In genomic region chr9:108489702-108490558, GRCm38 (mm10) we compare ENCODE assay signal across 8 mouse cellular contexts. TPM values are rescaled to one million over a fixed set of nuclear protein-coding genes. Genes with fewer than 3 reads are reported as not detected.
DNase-seq lines count a peak whose midpoint lies in the region; ATAC-seq and TF ChIP-seq lines count a peak whose summit lies in the region.

No protein-coding gene starts in this region.

- DNase-seq in cerebellum, adult 2 months, result peak in 1 of 2 experiments; percentile 37
- DNase-seq in lung, postnatal 36 days, result no peak
- DNase-seq in spleen, postnatal 10 days (ENCODE audit: low spot score in 2 of 2), result no peak
- DNase-seq in lung, postnatal 25 days (ENCODE audit: low spot score), result no peak

- no peak for TF ChIP-seq POLR2A in cerebellum, adult 2 months (IDR thresholded peaks at IDR 0.05; ENCODE audit: borderline replicate concordance, insufficient read depth, low read length)

- peaks cover 16% of the 10 kb centered on the region for H3K4me1 ChIP-seq in cerebellum, adult 2 months (ENCODE audit: control insufficient read depth, insufficient read depth, low read length)
- H3K4me1 ChIP-seq in lung, embryonic 16.5 days (replicated peaks; ENCODE audit: control insufficient read depth, insufficient read depth, low read length), result peaks cover 12% of the 10 kb centered on the region
- peaks cover 21% of the 10 kb centered on the region for H3K4me1 ChIP-seq in intestine, embryonic 16.5 days (ENCODE audit: control insufficient read depth, insufficient read depth, low read length)
- peaks cover 17% of the 10 kb centered on the region for H3K4me1 ChIP-seq in neural tube, embryonic 14.5 days (ENCODE audit: control insufficient read depth, insufficient read depth, low read length)

- no peaks in the 10 kb centered on the region for H3K27me3 ChIP-seq in cerebellum, adult 2 months (ENCODE audit: control insufficient read depth, insufficient read depth, low read length)
- no peaks in the 10 kb centered on the region for H3K27me3 ChIP-seq in lung, embryonic 16.5 days (ENCODE audit: control insufficient read depth, insufficient read depth, low read depth, low read length)
- no peaks in the 10 kb centered on the region for H3K27me3 ChIP-seq in intestine, embryonic 16.5 days (replicated peaks; ENCODE audit: control insufficient read depth, insufficient read depth, low read length)
- H3K27me3 ChIP-seq in neural tube, embryonic 14.5 days (ENCODE audit: control insufficient read depth, insufficient read depth, low read length), result no peaks in the 10 kb centered on the region

- 24% methylated on average over 26 of the region's 26 CpGs for WGBS in cerebellum, adult 2 months
- 58% methylated on average over 26 of the region's 26 CpGs for WGBS in lung, embryonic 16.5 days
- WGBS in intestine, embryonic 16.5 days, result 60% methylated on average over 26 of the region's 26 CpGs
- 63% methylated on average over 26 of the region's 26 CpGs for WGBS in neural tube, embryonic 14.5 days

- H3K36me3 ChIP-seq in lung, embryonic 16.5 days (ENCODE audit: control insufficient read depth, insufficient read depth, low read length), result peaks cover 63% of the 10 kb centered on the region
- peaks cover 39% of the 10 kb centered on the region; the same call in 1 of the 2 replicates for H3K36me3 ChIP-seq in intestine, embryonic 16.5 days (ENCODE audit: control insufficient read depth, insufficient read depth, low read length)
- peaks cover 22% of the 10 kb centered on the region for H3K36me3 ChIP-seq in neural tube, embryonic 14.5 days (ENCODE audit: control insufficient read depth, insufficient read depth, low read length)

- no peak; the same call in 1 of the 2 replicates for ATAC-seq in cerebellum, adult (ENCODE audit: insufficient number of reproducible peaks, low FRiP score, low TSS enrichment)
- ATAC-seq in lung, embryonic 16.5 days (ENCODE audit: low read depth), result peak; percentile 4
- ATAC-seq in intestine, embryonic 16.5 days, result peak; percentile 17
- ATAC-seq in neural tube, embryonic 14.5 days (ENCODE audit: low read depth), result peak; percentile 33

- peak overlapping the region; percentile 93 for H3K9ac ChIP-seq in lung, embryonic 16.5 days (ENCODE audit: low read length)
- H3K9ac ChIP-seq in intestine, embryonic 16.5 days (ENCODE audit: low read depth, low read length), result peak overlapping the region; percentile 96
- H3K9ac ChIP-seq in neural tube, embryonic 14.5 days (replicated peaks; ENCODE audit: low read depth, low read length), result peak overlapping the region; percentile 94

- peak overlapping the region; percentile 88 for H3K27ac ChIP-seq in cerebellum, adult 2 months (ENCODE audit: insufficient read depth, low read length)
- H3K27ac ChIP-seq in lung, embryonic 16.5 days (ENCODE audit: low read length), result peak overlapping the region; percentile 96
- H3K27ac ChIP-seq in intestine, embryonic 16.5 days (ENCODE audit: low read length), result peak overlapping the region; percentile 97
- peak overlapping the region; percentile 97 for H3K27ac ChIP-seq in neural tube, embryonic 14.5 days (ENCODE audit: low read depth, low read length)

- peak overlapping the region; percentile 86 for H3K4me2 ChIP-seq in lung, embryonic 16.5 days (ENCODE audit: low read depth, low read length)
- H3K4me2 ChIP-seq in intestine, embryonic 16.5 days (ENCODE audit: low read depth, low read length), result peak overlapping the region; percentile 95
- H3K4me2 ChIP-seq in neural tube, embryonic 14.5 days (ENCODE audit: low read depth, low read length), result peak overlapping the region; percentile 92

- no peaks in the 10 kb centered on the region for H3K9me3 ChIP-seq in lung, embryonic 16.5 days (ENCODE audit: control insufficient read depth, low read length)
- no peaks in the 10 kb centered on the region for H3K9me3 ChIP-seq in intestine, embryonic 16.5 days (ENCODE audit: control insufficient read depth, low read length)
- no peaks in the 10 kb centered on the region for H3K9me3 ChIP-seq in neural tube, embryonic 14.5 days (ENCODE audit: control insufficient read depth, low read length)

- TF ChIP-seq CTCF in cerebellum, adult 2 months (IDR thresholded peaks at IDR 0.05; ENCODE audit: borderline replicate concordance, insufficient read depth, low read depth, low read length), result no peak

- H3K4me3 ChIP-seq in cerebellum, adult 2 months (replicated peaks; ENCODE audit: insufficient read depth, low read depth, low read length), result peak overlapping the region; percentile 77
- H3K4me3 ChIP-seq in lung, embryonic 16.5 days (ENCODE audit: low read length), result peak overlapping the region; percentile 84
- peak overlapping the region; percentile 98 for H3K4me3 ChIP-seq in intestine, embryonic 16.5 days (ENCODE audit: low read length)
- H3K4me3 ChIP-seq in neural tube, embryonic 14.5 days (ENCODE audit: low read depth, low read length), result peak overlapping the region; percentile 96

RNA-seq across cellular contexts. Expression of gene Usp19, which starts 0.5 kb away (rescaled TPM):
- 192 and 212 TPM in 2 replicates for polyA plus RNA-seq in cerebellum, adult 2 months (2012; rRNA removed)
- polyA plus RNA-seq in lung, embryonic 16.5 days (2015; fragmentation: Nextera tagmentation; extraction: Ambion mirVana), result 59.1 and 61.0 TPM in 2 replicates
- polyA plus RNA-seq in intestine, embryonic 16.5 days (2015; fragmentation: Nextera tagmentation; extraction: Ambion mirVana), result 35.7 and 42.8 TPM in 2 replicates
- 66.1 and 73.0 TPM in 2 replicates for polyA plus RNA-seq in neural tube, embryonic 14.5 days (2014; fragmentation: Nextera tagmentation; extraction: Ambion mirVana)

RNA-seq across cellular contexts. Expression of gene Lamb2, which starts 10.4 kb away (rescaled TPM):
- polyA plus RNA-seq in cerebellum, adult 2 months (2012; rRNA removed), result 31.0 and 34.2 TPM in 2 replicates
- 86.0 and 95.5 TPM in 2 replicates for polyA plus RNA-seq in lung, embryonic 16.5 days (2015; fragmentation: Nextera tagmentation; extraction: Ambion mirVana)
- polyA plus RNA-seq in intestine, embryonic 16.5 days (2015; fragmentation: Nextera tagmentation; extraction: Ambion mirVana), result 26.6 and 33.6 TPM in 2 replicates
- 8.3 and 15.3 TPM in 2 replicates for polyA plus RNA-seq in neural tube, embryonic 14.5 days (2014; fragmentation: Nextera tagmentation; extraction: Ambion mirVana)

RNA-seq across cellular contexts. Expression of gene Qars, which starts 17.6 kb away (rescaled TPM):
- polyA plus RNA-seq in cerebellum, adult 2 months (2012; rRNA removed), result 99.4 and 107 TPM in 2 replicates
- polyA plus RNA-seq in lung, embryonic 16.5 days (2015; fragmentation: Nextera tagmentation; extraction: Ambion mirVana), result 97.4 and 107 TPM in 2 replicates
- polyA plus RNA-seq in intestine, embryonic 16.5 days (2015; fragmentation: Nextera tagmentation; extraction: Ambion mirVana), result 111 and 118 TPM in 2 replicates
- polyA plus RNA-seq in neural tube, embryonic 14.5 days (2014; fragmentation: Nextera tagmentation; extraction: Ambion mirVana), result 69.3 and 75.6 TPM in 2 replicates

RNA-seq across cellular contexts. Expression of gene Qrich1, which starts 26.7 kb away (rescaled TPM):
- polyA plus RNA-seq in cerebellum, adult 2 months (2012; rRNA removed), result 117 and 124 TPM in 2 replicates
- 108 and 118 TPM in 2 replicates for polyA plus RNA-seq in lung, embryonic 16.5 days (2015; fragmentation: Nextera tagmentation; extraction: Ambion mirVana)
- polyA plus RNA-seq in intestine, embryonic 16.5 days (2015; fragmentation: Nextera tagmentation; extraction: Ambion mirVana), result 90.2 and 93.4 TPM in 2 replicates
- 122 and 138 TPM in 2 replicates for polyA plus RNA-seq in neural tube, embryonic 14.5 days (2014; fragmentation: Nextera tagmentation; extraction: Ambion mirVana)

RNA-seq across cellular contexts. Expression of gene Klhdc8b, which starts 28.5 kb away (rescaled TPM):
- 36.2 and 47.1 TPM in 2 replicates for polyA plus RNA-seq in cerebellum, adult 2 months (2012; rRNA removed)
- polyA plus RNA-seq in lung, embryonic 16.5 days (2015; fragmentation: Nextera tagmentation; extraction: Ambion mirVana), result 76.6 and 89.7 TPM in 2 replicates
- 44.7 and 49.6 TPM in 2 replicates for polyA plus RNA-seq in intestine, embryonic 16.5 days (2015; fragmentation: Nextera tagmentation; extraction: Ambion mirVana)
- polyA plus RNA-seq in neural tube, embryonic 14.5 days (2014; fragmentation: Nextera tagmentation; extraction: Ambion mirVana), result 49.8 and 63.3 TPM in 2 replicates
